Mouse (Mus musculus) heart, postnatal 4 days (tissue): ENCODE results near the gene Otoa. TPM values are rescaled to one million over a fixed set of nuclear protein-coding genes. Genes with fewer than 3 reads are reported as not detected.

ENCODE experiments used
- DNase-seq: peaks from one replicate; pipeline ENCODE4 v3.0.0; 2021
- total RNA-seq, 2 experiments: library from RNA; stranded (reverse); gene quantifications; 2 replicates each; pipeline ENCODE4 v1.2.3; 2021

Gene Otoa
- total RNA-seq, 2 experiments from 2014 or later, result 5.0 to 5.5 TPM

DNA sequence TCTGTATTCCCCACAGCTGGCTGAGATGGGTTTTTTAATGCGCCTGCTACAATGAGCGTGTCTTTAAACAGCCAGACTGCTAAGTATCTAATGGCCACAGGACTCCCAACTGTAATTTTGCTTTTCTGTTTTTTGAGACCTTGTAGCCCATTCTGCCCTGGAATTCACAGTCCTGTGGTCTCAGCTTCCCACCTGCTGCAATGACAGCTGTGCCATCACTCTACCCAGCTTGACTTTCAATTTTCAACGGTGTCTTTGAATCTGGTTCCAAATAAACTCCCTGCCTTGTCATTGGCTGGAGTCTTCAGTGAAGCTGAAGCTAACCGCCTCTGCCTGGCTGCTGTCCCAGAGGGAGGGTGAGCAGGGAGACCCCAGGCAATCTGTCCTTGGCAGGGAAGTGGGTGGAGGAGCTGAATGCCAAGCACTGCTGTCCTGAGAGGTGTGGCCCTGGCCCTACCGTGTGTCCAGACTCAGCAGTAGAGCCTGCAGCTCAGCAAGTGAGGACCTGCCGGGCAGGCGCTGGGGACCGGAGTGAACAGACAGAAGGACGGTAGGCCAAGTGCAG, 1.6 kb downstream of the Otoa start:
- peak; percentile 39 for DNase-seq

DNA sequence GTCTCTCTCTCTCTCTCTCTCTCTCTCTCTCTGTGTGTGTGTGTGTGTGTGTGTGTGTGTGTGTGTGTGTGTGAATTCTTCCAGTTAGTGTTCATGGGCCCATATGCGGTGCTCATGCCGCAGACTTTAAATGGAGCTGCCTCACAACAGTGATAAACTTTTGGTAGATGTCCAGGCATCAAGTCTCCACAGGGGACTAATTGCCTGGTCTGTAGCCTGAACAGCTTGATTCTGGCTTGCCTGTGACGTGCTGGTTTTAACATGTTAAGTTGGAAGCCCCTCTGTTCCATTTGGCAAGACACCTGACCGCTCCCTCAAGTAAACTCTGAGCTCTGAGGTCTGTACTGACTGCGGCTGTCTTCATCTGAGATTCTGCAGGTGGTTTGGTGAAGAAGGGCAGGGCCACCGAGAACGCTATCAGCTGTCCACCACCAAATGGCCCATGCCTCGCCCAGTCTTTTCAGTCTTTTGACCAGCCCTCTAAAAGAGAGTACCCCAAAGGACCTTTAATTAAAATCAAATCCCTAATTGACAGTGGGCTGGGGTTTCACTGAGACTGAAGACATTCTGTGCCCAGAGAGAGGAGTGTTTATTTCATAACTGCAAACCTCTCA, 3.5 kb downstream of the Otoa start:
- DNase-seq, result peak; percentile 35

DNA sequence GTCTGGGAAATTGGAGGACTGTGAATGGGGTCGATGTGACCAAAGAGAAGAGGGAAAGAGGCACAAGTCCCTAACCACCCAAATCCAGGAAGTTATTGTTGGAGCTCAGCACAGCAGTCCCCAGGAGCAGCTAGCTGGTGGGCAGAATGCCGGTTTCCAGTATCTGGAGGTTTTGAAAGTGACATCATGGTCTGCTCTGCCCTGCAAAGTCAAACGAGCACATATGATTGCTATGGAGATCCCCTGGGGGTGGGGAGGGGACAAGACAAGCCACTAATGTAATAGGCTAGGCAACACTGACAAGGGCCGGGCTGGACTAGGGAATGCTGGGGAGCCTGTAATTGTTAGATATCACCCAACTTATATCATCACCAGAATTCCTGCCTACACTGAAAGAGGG, 4.0 kb downstream of the Otoa start:
- DNase-seq, result peak; percentile 79

DNA sequence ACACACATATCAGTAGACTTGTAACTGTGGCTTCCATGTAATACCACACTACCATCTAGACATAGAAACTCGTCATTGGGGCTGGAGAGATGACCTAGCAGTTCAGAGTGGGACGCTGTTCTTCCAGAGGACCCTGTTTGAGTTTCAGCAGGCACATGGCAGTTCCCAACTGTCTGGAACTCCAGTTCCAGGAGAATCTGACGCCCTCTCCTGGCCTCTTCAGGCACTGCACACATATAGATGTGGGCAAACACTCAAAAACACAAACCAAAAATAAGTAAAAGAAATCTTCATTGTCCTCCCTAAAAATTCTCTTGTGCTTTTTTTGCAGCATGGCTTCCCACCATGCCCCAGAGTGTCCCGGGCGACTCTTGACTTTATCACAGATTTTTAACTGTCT, 7.3 kb downstream of the Otoa start:
- DNase-seq, result no peak

DNA sequence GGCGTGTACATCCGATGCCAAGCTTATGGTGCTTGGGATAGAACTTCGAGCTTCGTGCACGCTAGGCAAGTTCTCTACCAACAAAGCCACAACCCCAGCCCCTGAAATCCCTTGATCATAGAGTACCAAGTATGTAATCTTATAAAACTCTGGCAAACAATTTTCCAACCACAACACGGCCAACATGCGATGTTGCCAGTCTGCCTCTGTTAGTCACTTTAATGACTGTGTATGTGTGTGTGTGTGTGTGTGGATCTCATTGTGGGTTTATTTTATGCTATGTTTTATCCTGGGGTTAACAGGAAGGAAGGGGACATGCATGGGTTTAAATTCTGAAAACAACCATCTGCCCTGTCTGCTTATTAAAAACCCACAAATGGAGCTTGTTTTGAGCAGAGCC, 9.3 kb downstream of the Otoa start:
- no peak for DNase-seq

DNA sequence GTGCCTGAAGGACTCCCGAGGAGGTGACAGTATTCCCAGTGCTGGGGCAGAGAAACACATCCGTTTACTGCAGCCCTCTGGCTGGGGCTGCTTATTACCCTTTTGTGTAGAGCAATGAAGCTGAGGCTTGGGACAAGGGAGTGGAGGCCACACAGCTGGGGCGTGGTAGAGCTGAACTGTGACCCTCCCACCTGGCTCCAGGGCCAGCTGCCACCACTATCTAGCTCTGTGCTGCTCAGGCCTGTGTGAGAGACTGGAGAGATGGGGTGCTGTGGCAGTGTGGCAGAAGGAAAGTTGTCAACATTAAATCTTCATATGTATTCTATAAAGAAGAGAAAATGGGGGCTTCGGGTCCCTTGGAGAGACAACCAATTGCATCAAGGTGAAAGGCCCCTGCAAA, 11.6 kb downstream of the Otoa start:
- DNase-seq, result no peak

DNA sequence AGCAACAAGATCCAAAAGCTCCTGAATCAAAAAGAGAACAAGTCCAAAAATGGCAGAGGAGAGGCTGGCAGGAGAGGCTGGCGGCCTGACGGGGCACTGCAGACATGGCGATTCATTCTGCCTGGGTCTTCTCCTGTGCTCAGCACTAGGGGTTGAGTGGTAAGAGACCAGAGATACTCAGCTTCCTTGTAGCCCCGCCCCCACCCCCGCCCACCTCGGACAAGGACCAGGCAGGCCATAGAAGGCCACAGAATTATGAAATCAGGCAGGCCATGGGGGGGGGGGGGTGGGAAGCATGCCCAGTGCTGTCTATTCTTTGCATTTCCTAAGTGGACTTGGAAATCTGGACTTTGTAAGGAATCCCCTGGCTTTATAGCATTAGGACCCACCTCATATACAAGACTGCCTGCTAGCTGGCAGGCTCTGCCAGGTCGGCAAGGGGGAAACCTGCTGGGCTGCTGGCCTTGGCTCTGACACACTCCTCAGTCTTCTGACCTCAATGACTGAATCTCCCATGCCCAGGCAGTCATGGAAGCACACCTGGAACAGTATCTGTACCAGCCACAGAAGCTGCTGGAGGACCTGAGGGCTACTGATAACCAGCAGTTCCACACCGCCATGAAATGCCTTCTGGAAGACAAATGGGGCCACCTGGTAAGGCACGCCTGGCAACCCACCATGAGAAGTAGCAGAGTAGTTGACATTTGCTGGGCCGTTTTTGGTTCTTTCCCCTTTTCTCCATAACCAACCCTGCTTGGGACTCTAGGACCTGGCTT, 17.4 kb downstream of the Otoa start:
- DNase-seq, result no peak

DNA sequence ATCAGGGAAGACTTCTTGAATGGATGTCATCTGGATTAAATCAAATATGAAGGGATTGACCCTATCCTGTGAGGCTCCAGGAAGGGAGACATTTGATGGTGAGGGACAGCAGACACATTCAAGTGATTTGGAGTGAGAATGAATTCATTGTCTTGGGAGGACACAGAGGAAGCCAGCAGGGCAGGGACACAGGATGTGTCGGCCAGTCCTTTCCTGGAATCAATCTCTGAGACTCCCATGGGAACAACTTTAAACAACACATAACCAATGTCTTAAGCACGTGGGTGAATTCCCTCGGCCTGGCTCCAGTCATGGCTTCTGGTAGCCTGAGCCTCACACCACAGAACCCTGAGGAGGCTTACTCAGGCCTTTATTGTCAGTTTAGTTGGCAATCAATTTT, 26.4 kb downstream of the Otoa start:
- DNase-seq, result peak; percentile 33

DNA sequence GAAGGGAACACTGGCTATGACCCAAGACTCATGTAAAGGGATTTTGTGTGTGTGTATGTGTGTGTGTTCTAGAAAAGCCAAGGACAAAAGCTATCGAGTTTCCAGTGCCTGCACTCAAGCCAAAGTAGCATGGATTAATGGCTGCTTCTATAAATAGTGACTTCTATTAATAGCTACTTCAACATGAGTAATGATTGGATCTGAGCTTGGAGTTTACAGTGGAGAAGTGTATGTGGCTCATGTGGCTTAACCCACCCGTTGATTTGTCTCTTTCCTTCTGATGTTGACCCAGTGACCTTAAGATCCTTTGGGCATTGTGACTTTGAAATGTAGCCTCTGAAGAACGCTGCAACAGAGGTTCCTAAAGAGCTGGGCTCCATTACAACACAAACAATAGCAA, 29.9 kb downstream of the Otoa start:
- DNase-seq, result no peak

DNA sequence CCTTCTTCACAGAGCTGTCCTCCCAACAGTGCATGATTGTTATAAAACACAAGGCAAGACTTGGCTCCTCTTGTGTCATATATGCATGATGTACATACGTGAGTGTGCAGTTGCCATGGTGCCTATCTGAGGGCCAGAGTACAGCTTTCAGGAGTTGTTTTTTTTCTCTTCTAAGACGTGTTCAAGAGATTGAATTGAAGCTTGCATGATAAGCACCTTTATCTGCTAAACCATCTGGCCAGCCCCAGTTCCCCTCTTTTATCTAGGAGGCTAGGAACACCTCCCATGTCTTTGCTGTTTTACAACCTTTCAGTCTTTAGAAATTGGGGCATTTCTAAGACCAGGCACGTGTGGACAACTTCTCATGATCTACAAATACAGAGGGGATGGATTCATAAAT, 30.3 kb downstream of the Otoa start:
- no peak for DNase-seq

DNA sequence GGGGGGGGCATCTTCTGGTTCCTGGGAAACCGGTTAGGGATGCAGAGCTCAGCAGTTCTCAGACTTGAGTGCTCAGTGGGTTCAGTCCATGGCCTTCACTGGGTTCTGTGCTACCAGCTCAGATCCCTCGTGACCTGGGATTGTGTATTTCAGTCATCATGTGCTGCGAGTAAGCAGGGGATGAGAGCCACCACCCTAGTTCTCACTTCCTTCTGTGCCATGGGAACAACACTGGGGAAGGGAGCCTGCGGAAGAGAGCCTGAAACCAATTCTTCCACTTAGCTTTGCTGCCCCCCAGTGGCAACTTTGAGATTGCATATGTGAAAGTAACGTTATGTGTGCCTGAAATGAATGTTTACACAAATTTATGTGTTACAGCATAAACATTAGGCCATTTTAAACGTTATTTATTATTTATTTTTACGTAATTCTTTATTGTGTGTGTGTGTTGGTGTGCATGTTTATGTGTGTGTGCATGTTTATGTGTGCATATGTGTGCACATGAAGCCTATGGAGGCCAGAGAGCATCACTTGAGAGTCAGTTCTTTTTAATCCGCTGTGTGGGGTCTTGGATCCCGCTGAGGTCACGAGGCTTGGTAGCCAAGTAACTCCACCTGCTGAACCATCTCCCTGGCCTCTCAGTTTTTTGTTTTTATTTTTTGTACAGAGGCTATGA, 38.8 kb downstream of the Otoa start:
- DNase-seq, result peak; percentile 91

DNA sequence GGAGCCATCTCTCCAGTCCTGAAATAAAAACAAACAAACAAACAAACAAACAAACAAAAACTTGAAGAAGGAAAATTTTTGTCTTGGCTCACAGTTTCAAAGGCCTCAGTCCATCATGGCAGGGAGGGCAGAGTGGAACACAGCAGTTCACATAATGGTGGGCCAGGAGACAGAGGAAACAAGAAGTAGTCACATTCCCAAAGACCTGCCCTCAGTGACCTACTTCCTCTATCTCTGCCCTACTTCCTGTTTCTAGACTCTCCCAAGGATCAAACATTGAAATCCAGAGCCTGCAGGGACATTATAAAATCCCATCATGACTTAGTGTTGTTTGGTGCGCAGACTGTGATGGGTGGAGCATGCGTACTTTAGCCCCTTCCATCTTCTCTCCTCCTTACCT, 49.4 kb downstream of the Otoa start:
- DNase-seq, result no peak

DNA sequence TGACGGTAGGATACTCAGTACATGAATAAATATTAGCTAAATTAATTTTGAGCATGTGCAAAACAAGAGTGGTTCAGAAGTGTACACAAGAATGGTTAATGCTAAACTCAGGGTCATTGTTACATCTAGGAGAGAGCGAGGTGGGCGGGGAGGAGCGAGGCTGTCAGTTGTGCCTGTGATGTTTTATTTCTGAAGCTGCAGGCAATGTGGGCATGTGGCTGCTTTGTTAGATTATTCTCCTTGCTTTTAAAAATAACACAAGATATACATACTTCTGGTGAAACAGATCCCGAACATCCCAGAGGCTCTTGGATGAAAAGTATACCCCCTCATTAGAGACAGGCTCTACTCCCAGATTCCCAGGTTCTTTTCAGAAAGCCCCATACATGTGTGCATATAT, 59.8 kb downstream of the Otoa start:
- DNase-seq, result no peak

DNA sequence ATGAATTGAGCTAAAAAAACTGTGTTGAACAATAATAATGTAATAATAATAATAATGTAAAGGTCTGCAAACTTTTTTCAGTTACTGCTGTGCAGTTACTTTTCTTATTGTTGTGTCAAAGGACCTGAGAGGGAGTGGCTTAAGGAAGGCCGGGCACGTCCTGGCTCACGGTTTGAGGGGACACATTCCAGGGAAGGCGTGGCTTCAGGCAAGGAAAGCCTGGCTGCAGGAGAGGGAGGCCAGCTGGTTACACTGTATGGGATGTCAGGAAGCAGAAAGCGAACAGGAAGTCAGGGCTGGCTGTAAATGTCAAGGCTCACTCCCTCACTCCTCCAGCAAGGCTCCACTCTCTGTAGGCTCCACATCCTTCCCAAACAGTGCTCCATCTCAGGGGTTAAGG, 69.2 kb downstream of the Otoa start:
- no peak for DNase-seq

DNA sequence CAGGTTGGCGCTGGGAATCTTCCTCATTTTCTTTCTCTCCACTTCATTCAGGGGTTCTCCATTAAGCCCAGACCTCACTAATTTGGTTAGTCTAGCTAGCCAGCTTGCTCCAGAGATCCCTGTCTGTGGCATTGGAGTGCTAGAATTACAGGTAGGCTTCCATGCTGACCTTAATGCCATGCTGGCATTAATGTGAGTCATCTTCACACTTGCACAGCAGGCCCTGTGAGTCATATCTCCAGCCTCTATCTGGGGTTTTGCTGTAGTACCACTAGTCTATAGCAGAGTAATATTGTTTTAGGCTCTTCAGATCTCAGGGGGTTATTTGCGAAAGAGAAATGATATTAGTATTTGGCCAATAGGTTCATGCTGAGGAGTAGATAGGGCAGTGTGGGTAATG, 70.7 kb downstream of the Otoa start:
- no peak for DNase-seq

DNA sequence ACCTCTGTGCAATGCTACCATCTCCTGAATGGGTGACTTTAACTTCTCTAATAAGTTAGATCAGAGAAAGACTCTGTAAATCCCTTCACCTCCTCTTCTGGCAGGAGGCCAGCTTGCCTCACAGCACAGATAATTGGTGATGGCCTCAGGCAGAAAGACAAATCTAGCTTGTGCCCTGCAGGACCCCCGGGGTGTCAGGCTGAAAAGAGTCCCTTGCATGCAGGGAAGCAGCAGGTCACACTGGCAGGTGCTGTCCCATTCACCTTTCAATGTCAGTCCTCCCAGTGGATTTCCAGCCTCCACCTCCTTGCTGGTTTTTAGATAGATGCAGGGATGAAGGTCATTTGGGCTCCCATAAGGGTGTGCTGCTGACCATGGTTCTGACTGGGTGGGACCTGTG, 84.2 kb downstream of the Otoa start:
- DNase-seq, result no peak

DNA sequence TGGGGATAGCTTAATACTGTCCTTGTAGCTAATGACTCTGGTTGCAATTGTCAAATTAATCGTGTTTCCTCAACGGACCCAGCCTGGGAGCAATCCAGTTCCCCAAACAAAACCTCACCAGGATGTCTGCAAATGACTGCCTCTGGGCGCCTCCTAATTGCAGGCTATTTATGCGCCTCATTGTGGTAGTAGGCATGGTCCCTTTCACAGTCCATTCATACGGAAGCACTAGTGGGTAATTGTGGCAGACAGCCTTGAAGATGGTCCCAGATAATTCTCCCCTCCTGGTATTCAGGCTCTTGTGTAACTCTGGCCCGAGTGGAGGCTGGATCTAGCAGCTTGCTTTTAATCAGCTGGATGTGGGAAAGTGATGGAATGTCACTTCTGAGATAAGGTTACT, 90.4 kb downstream of the Otoa start:
- DNase-seq, result no peak

DNA sequence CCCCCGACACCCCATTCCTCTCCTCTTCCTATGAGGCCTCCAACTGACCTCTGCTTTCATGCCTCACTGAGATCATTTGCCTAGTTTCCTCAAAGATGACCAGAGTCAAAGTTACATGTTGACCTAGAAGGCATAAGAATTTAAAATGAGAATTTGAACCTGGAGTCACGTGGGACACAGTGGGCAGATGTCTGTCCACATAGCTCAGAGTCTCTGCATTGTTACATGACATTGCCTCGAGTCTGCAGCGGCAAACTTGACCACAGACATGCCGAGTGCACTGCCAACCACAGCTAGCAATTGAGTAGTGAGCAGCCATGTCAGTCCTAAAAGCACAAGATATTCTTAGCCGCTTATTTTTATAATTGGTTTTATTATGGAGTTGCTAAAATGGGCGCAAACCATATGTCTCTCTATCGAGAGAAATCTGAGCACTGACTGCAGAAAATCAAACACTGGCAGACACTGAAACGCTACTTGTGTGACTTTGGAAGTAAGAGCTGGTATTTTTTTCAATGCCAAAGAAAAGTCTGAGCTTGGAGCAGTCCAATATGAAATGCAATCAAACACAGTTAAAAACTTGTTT, 105.8 kb downstream of the Otoa start:
- no peak for DNase-seq

DNA sequence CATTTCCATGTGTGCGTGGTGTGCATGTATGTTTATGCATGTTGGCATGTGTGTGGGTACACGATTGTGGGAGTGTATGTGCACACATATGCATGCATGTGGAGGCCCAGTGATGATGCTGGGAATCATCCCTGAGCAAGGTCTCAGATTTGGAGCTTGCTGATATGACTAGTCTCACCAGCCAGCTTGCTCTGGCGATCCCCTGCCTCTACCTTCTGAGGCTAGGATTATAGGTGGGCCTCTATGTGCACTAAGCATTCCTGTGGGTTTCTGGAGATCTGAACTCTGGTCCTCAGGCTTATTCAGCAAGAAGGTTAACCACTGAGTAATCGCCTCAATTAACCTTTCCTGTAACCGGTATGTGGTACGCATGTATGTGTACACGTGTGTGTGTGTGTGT, 107.5 kb downstream of the Otoa start:
- DNase-seq, result no peak

DNA sequence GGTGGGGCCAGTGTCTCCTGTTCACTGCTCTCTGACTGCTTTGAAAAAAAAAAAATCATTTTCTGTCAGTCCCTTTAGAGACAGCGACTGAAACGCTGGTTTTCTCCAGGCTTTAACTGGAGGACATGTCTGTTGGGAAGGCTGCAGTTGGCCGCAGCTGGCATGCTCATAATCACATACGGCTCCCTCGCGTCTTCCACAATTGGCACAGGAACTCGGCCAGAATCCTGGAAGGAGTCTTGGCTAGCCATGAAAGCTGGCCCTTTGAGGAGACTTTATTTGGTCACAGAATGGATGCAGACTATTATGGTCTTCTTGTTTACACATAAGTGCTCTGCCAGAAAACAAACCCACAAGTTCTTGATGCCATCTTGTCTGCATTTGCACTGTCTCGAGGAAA, 117.5 kb downstream of the Otoa start:
- no peak for DNase-seq

DNA sequence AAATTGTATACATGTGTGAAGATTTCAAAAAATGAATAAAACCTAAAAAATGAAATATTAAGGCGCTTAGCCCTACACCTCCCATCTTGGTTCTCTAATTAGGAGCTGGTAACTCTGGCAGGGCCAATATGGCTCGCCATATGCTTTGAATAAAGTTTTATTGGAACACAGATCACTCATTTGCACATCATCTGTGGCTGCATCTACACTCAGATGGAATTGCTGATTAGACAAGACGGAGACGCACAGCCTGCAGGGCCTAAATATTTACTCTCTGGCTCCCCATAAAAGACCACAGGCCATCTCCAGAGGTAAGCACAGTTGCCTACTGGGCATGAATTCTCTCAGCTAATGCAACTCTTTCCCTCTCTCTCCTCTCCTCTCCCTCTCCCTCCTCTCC, 130.4 kb downstream of the Otoa start:
- DNase-seq, result no peak
